Mouse (Mus musculus) erythroblast, embryonic 14.5 days (primary cell): ENCODE data around the gene Rab40c. TPM values are rescaled to one million over a fixed set of nuclear protein-coding genes. Genes with fewer than 3 reads are reported as not detected.

Experiments
- H3K27me3 ChIP-seq: 2 replicates; pipeline ENCODE4 v1.6.1; 2012; ENCODE audit warnings: inconsistent platforms; ENCODE audit not compliant: control insufficient read depth
- H3K36me3 ChIP-seq: 2 replicates; pipeline ENCODE4 v1.6.1; 2012; ENCODE audit warnings: mild to moderate bottlenecking, inconsistent platforms; ENCODE audit not compliant: control insufficient read depth
- H3K4me1 ChIP-seq: 2 replicates; pipeline ENCODE4 v1.6.1; 2012; ENCODE audit warnings: inconsistent platforms; ENCODE audit not compliant: control insufficient read depth
- H3K4me3 ChIP-seq: replicated peaks from 2 replicates; pipeline ENCODE3; 2012; ENCODE audit warnings: moderate library complexity, mild to moderate bottlenecking, inconsistent platforms
- H3K9me3 ChIP-seq: 2 replicates; pipeline ENCODE4 v1.6.1; 2012; ENCODE audit warnings: low read length, inconsistent platforms, mixed read lengths; ENCODE audit not compliant: control insufficient read depth
- GATA1 ChIP-seq: IDR thresholded peaks from 2 replicates; pipeline ENCODE4 v1.6.1; 2012; ENCODE audit warnings: low read length, inconsistent platforms, mixed read lengths
- TAL1 ChIP-seq: IDR thresholded peaks from 3 replicates; pipeline ENCODE4 v1.6.1; 2012; ENCODE audit warnings: low read length, inconsistent platforms, mixed read lengths
- polyA plus RNA-seq: library from polyadenylated mRNA; stranded (reverse); fragments of >175 nt; gene quantifications from 2 replicates; pipeline ENCODE4 v1.2.3, GENCODE M21; 2012

The Rab40c gene
- polyA plus RNA-seq, 1 experiment = 0.68 TPM

DNA sequence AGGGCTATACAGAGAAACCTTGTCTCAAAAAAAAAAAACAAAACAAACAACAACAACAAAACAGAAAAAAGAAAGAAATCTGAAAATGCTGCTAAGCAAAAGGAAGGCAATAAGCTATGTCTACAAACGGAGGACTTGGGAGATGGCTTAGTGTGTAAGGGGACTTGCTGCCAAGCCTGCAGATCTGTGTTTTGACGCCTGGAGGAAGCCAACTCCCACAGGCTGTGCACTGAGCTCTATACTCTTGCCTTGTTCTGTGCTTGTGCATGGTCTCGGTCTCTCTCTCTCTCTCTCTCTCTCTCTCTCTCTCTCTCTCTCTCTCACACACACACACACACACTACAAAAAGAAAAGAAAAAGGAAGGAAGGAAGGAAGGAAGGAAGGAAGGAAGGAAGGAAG lies 30.7 kb downstream of the Rab40c start:
- Histone ChIP-seq H3K36me3 (peaks cover 30% of the 10 kb centered on the region), H3K27me3 (no peaks in the 10 kb centered on the region), H3K4me1 (peaks cover 6% of the 10 kb centered on the region), H3K4me3 (no peak overlapping the region), H3K9me3 (no peaks in the 10 kb centered on the region)
- TF ChIP-seq GATA1 (no peak), TAL1 (no peak)

DNA sequence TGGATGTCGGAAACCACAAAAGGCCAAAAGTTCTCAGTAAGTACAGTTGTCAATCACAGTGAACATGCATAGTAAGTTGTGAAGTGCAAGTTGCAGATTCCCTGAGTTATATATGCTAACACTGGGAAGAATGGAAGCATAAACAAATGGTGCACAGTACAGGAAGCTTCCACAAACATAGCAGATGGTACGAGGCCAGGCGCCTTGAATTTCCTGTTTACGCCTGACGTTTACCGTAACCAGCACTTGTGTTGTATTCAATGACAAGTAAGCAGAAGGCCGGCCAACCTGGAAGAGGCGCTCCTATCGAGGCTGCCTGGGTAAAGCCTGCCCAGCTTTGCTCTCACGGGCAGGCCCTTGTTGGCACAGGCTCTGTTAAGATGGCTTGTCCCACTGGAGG lies 32.1 kb downstream of the Rab40c start:
- Histone ChIP-seq H3K27me3 (no peaks in the 10 kb centered on the region), H3K4me1 (peaks cover 10% of the 10 kb centered on the region), H3K4me3 (no peak overlapping the region), H3K9me3 (no peaks in the 10 kb centered on the region), H3K36me3 (peaks cover 44% of the 10 kb centered on the region)
- TF ChIP-seq TAL1 (no peak), GATA1 (no peak)

- Histone ChIP-seq H3K4me3 (no peak overlapping the region), H3K4me1 (peaks cover 17% of the 10 kb centered on the region), H3K9me3 (no peaks in the 10 kb centered on the region), H3K27me3 (no peaks in the 10 kb centered on the region), H3K36me3 (peaks cover 48% of the 10 kb centered on the region)
- no peak for TF ChIP-seq GATA1
- no peak for TF ChIP-seq TAL1
These were observed 32.7 kb downstream of the Rab40c start for GRCm38 (mm10) chr17:25886806-25887205.

GRCm38 (mm10) chr17:25885636-25886035 lies 33.9 kb downstream of the Rab40c start:
- TF ChIP-seq TAL1 = no peak
- TF ChIP-seq GATA1 = no peak
- H3K36me3 ChIP-seq = peaks cover 50% of the 10 kb centered on the region
- no peaks in the 10 kb centered on the region for H3K9me3 ChIP-seq
- no peaks in the 10 kb centered on the region for H3K27me3 ChIP-seq
- H3K4me3 ChIP-seq = no peak overlapping the region
- peaks cover 24% of the 10 kb centered on the region for H3K4me1 ChIP-seq

GRCm38 (mm10) chr17:25883824-25884223 lies 35.7 kb downstream of the Rab40c start:
- H3K27me3 ChIP-seq = no peaks in the 10 kb centered on the region
- peaks cover 30% of the 10 kb centered on the region for H3K4me1 ChIP-seq
- H3K4me3 ChIP-seq = no peak overlapping the region
- peaks cover 54% of the 10 kb centered on the region for H3K36me3 ChIP-seq
- H3K9me3 ChIP-seq = no peaks in the 10 kb centered on the region
- no peak for TF ChIP-seq TAL1
- no peak for TF ChIP-seq GATA1

- H3K36me3 ChIP-seq = peaks cover 59% of the 10 kb centered on the region
These were observed 36.3 kb downstream of the Rab40c start for GRCm38 (mm10) chr17:25883268-25883667.

DNA sequence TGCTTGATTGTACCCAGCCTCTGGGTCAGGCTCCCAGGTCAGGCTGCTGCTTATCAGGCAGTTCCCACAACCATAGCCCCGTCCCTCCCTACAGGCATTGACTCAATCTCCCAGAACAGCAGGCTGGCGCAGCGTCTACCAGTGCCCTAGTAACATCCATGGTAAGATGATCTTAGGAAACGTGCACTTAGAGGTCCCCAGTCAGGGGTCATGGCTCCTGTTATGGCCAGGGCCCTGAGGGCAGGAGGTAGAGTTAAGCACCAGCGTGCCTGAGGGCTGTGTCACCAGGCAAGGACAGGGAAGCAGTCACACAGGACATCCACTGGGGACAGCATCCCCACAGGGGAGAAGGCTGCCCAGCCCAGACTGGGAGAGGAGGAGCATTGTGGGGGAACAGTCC lies 37.2 kb downstream of the Rab40c start:
- Histone ChIP-seq H3K4me3 (no peak overlapping the region), H3K4me1 (peaks cover 33% of the 10 kb centered on the region), H3K27me3 (no peaks in the 10 kb centered on the region), H3K36me3 (peaks cover 64% of the 10 kb centered on the region), H3K9me3 (no peaks in the 10 kb centered on the region)
- TF ChIP-seq TAL1 = no peak

More at GRCm38 (mm10) chr17:25883268-25883667, 36.3 kb downstream of the Rab40c start:
- no peak overlapping the region for H3K4me3 ChIP-seq
- peaks cover 30% of the 10 kb centered on the region for H3K4me1 ChIP-seq
- no peaks in the 10 kb centered on the region for H3K27me3 ChIP-seq
- no peaks in the 10 kb centered on the region for H3K9me3 ChIP-seq
- TF ChIP-seq TAL1 (no peak), GATA1 (no peak)

GRCm38 (mm10) chr17:25881691-25882090 lies 37.8 kb downstream of the Rab40c start:
- Histone ChIP-seq H3K4me1 (peaks cover 38% of the 10 kb centered on the region), H3K36me3 (peaks cover 67% of the 10 kb centered on the region), H3K27me3 (no peaks in the 10 kb centered on the region), H3K4me3 (no peak overlapping the region), H3K9me3 (no peaks in the 10 kb centered on the region)
- TF ChIP-seq TAL1 = no peak
- no peak for TF ChIP-seq GATA1

- Histone ChIP-seq H3K36me3 (peaks cover 66% of the 10 kb centered on the region), H3K4me1 (peaks cover 44% of the 10 kb centered on the region), H3K9me3 (no peaks in the 10 kb centered on the region), H3K27me3 (no peaks in the 10 kb centered on the region), H3K4me3 (no peak overlapping the region)
- TF ChIP-seq GATA1 = no peak
These were observed 38.5 kb downstream of the Rab40c start for GRCm38 (mm10) chr17:25880913-25881641.
